Mouse (Mus musculus): ENCODE data around the gene Mlph. TPM values are rescaled to one million over a fixed set of nuclear protein-coding genes. Genes with fewer than 3 reads are reported as not detected.

Mlph gene
- total and polyA plus RNA-seq, 2 experiments from 2014 or later = 0.27 to 0.35 TPM

GRCm38 (mm10) chr1:90903971-90904458 lies 10.9 kb upstream of the Mlph start:
- WGBS = 63% methylated on average over 8 of the region's 8 CpGs
- Histone ChIP-seq H3K9me3 (ENCODE audit: low read length) (no peaks in the 10 kb centered on the region), H3K4me2 (ENCODE audit: low read depth, low read length, poor library complexity, severe bottlenecking) (no peak overlapping the region), H3K27me3 (ENCODE audit: insufficient read depth, low read length) (no peaks in the 10 kb centered on the region), H3K27ac (ENCODE audit: low read depth, low read length) (no peak overlapping the region), H3K4me1 (ENCODE audit: insufficient read depth, low read length) (no peaks in the 10 kb centered on the region), H3K9ac (replicated peaks; ENCODE audit: low read length, poor library complexity, severe bottlenecking) (no peak overlapping the region), H3K4me3 (ENCODE audit: low read depth, low read length) (no peak overlapping the region), H3K36me3 (ENCODE audit: insufficient read depth, low read length) (no peaks in the 10 kb centered on the region)
- no peak for ATAC-seq (ENCODE audit: low FRiP score)
- TF ChIP-seq CTCF (IDR thresholded peaks at IDR 0.05) = no peak
- DNase-seq (ENCODE audit: low spot score) = no peak

- H3K4me2 ChIP-seq (ENCODE audit: low read depth, low read length, poor library complexity, severe bottlenecking) = no peak overlapping the region
- 80% methylated on average over 7 of the region's 7 CpGs for WGBS
- no peaks in the 10 kb centered on the region for H3K9me3 ChIP-seq (ENCODE audit: low read length)
- TF ChIP-seq CTCF (IDR thresholded peaks at IDR 0.05) = no peak
- ATAC-seq (ENCODE audit: low FRiP score) = no peak
- H3K4me3 ChIP-seq (ENCODE audit: low read depth, low read length) = no peak overlapping the region
- no peak overlapping the region for H3K27ac ChIP-seq (ENCODE audit: low read depth, low read length)
- H3K9ac ChIP-seq (replicated peaks; ENCODE audit: low read length, poor library complexity, severe bottlenecking) = no peak overlapping the region
- H3K36me3 ChIP-seq (ENCODE audit: insufficient read depth, low read length) = no peaks in the 10 kb centered on the region
- DNase-seq (ENCODE audit: low spot score) = no peak
- no peaks in the 10 kb centered on the region for H3K27me3 ChIP-seq (ENCODE audit: insufficient read depth, low read length)
- H3K4me1 ChIP-seq (ENCODE audit: insufficient read depth, low read length) = no peaks in the 10 kb centered on the region
Observed at GRCm38 (mm10) chr1:90904729-90905404, 10.0 kb upstream of the Mlph start.

GRCm38 (mm10) chr1:90906357-90906756 lies 8.5 kb upstream of the Mlph start:
- H3K9ac ChIP-seq (replicated peaks; ENCODE audit: low read length, poor library complexity, severe bottlenecking) = no peak overlapping the region
- H3K27ac ChIP-seq (ENCODE audit: low read depth, low read length) = no peak overlapping the region
- peak; percentile 68 for DNase-seq (ENCODE audit: low spot score)
- no peak for ATAC-seq (ENCODE audit: low FRiP score)
- H3K4me3 ChIP-seq (ENCODE audit: low read depth, low read length) = no peak overlapping the region
- H3K9me3 ChIP-seq (ENCODE audit: low read length) = no peaks in the 10 kb centered on the region
- WGBS = 15% methylated on average over 2 of the region's 2 CpGs
- H3K4me2 ChIP-seq (ENCODE audit: low read depth, low read length, poor library complexity, severe bottlenecking) = no peak overlapping the region
- H3K4me1 ChIP-seq (ENCODE audit: insufficient read depth, low read length) = no peaks in the 10 kb centered on the region
- no peaks in the 10 kb centered on the region for H3K27me3 ChIP-seq (ENCODE audit: insufficient read depth, low read length)
- peak; percentile 82 for TF ChIP-seq CTCF (IDR thresholded peaks at IDR 0.05)
- H3K36me3 ChIP-seq (ENCODE audit: insufficient read depth, low read length) = no peaks in the 10 kb centered on the region

- Histone ChIP-seq H3K4me1 (ENCODE audit: insufficient read depth, low read length) (no peaks in the 10 kb centered on the region), H3K9ac (replicated peaks; ENCODE audit: low read length, poor library complexity, severe bottlenecking) (no peak overlapping the region), H3K4me3 (ENCODE audit: low read depth, low read length) (no peak overlapping the region), H3K36me3 (ENCODE audit: insufficient read depth, low read length) (no peaks in the 10 kb centered on the region), H3K9me3 (ENCODE audit: low read length) (no peaks in the 10 kb centered on the region), H3K4me2 (ENCODE audit: low read depth, low read length, poor library complexity, severe bottlenecking) (no peak overlapping the region), H3K27ac (ENCODE audit: low read depth, low read length) (no peak overlapping the region), H3K27me3 (ENCODE audit: insufficient read depth, low read length) (no peaks in the 10 kb centered on the region)
- ATAC-seq (ENCODE audit: low FRiP score) (no peak), DNase-seq (ENCODE audit: low spot score) (peak; percentile 64)
- no peak for TF ChIP-seq CTCF (IDR thresholded peaks at IDR 0.05)
Observed at GRCm38 (mm10) chr1:90909161-90909560, 5.7 kb upstream of the Mlph start.

GRCm38 (mm10) chr1:90909631-90910152 lies 5.2 kb upstream of the Mlph start:
- Histone ChIP-seq H3K36me3 (ENCODE audit: insufficient read depth, low read length) (no peaks in the 10 kb centered on the region), H3K4me3 (ENCODE audit: low read depth, low read length) (no peak overlapping the region), H3K4me1 (ENCODE audit: insufficient read depth, low read length) (no peaks in the 10 kb centered on the region), H3K4me2 (ENCODE audit: low read depth, low read length, poor library complexity, severe bottlenecking) (peak overlapping the region; percentile 24), H3K9me3 (ENCODE audit: low read length) (no peaks in the 10 kb centered on the region), H3K27ac (ENCODE audit: low read depth, low read length) (no peak overlapping the region), H3K9ac (replicated peaks; ENCODE audit: low read length, poor library complexity, severe bottlenecking) (no peak overlapping the region), H3K27me3 (ENCODE audit: insufficient read depth, low read length) (0 out of 2 replicates have a peak, but pooled peaks cover under 1% of the 10 kb centered on the region)
- peak; percentile 57 for TF ChIP-seq CTCF (IDR thresholded peaks at IDR 0.05)
- WGBS = 36% methylated on average over 17 of the region's 17 CpGs
- DNase-seq (ENCODE audit: low spot score) (no peak), ATAC-seq (ENCODE audit: low FRiP score) (peak; percentile 50; the same call in 1 of the 2 replicates)

GRCm38 (mm10) chr1:90913231-90913630 lies 1.7 kb upstream of the Mlph start:
- Histone ChIP-seq H3K27me3 (ENCODE audit: insufficient read depth, low read length) (0 out of 2 replicates have a peak, but pooled peaks cover 9% of the 10 kb centered on the region), H3K4me3 (ENCODE audit: low read depth, low read length) (no peak overlapping the region), H3K4me2 (ENCODE audit: low read depth, low read length, poor library complexity, severe bottlenecking) (no peak overlapping the region), H3K4me1 (ENCODE audit: insufficient read depth, low read length) (no peaks in the 10 kb centered on the region), H3K36me3 (ENCODE audit: insufficient read depth, low read length) (no peaks in the 10 kb centered on the region), H3K9ac (replicated peaks; ENCODE audit: low read length, poor library complexity, severe bottlenecking) (no peak overlapping the region), H3K27ac (ENCODE audit: low read depth, low read length) (no peak overlapping the region), H3K9me3 (ENCODE audit: low read length) (no peaks in the 10 kb centered on the region)
- DNase-seq (ENCODE audit: low spot score) (peak; percentile 44), ATAC-seq (ENCODE audit: low FRiP score) (no peak)
- no peak for TF ChIP-seq CTCF (IDR thresholded peaks at IDR 0.05)
- 63% methylated on average over 6 of the region's 6 CpGs for WGBS

All from midbrain, postnatal 0 days (tissue).